Mouse (Mus musculus): ENCODE measurements around the gene Gstm7. TPM values are rescaled to one million over a fixed set of nuclear protein-coding genes. Genes with fewer than 3 reads are reported as not detected.
"Not testable (repeated sequence)": the region's sequence is repeated elsewhere in the genome, so short reads cannot be mapped to it uniquely, and the experiment has no call there.

Gstm7 gene
- polyA plus RNA-seq, 1 experiment from 2014 or later = 13.9 TPM

GRCm38 (mm10) chr3:107950531-107950930 lies 18.9 kb upstream of the Gstm7 start:
- no peaks in the 10 kb centered on the region for H3K4me1 ChIP-seq (ENCODE audit: insufficient read depth)
- 81% methylated on average over 11 of the region's 11 CpGs for WGBS
- no peaks in the 10 kb centered on the region for H3K9me3 ChIP-seq (ENCODE audit: low read depth, low read length)
- no peak overlapping the region for H3K27ac ChIP-seq (ENCODE audit: low read depth)
- no peak overlapping the region for H3K4me3 ChIP-seq (ENCODE audit: low read depth, low read length)
- H3K9ac ChIP-seq = no peak overlapping the region
- no peak for DNase-seq
- no peak for ATAC-seq (ENCODE audit: insufficient read depth)
- no peak for TF ChIP-seq CTCF (IDR thresholded peaks at IDR 0.05; ENCODE audit: low read depth)
- no peak overlapping the region for H3K4me2 ChIP-seq
- no peaks in the 10 kb centered on the region for H3K27me3 ChIP-seq (ENCODE audit: insufficient read depth, low read length)
- no peaks in the 10 kb centered on the region for H3K36me3 ChIP-seq (ENCODE audit: insufficient read depth)

GRCm38 (mm10) chr3:107949461-107949860 lies 17.8 kb upstream of the Gstm7 start:
- H3K4me2 ChIP-seq; H3K4me1 ChIP-seq (ENCODE audit: insufficient read depth); H3K9me3 ChIP-seq (ENCODE audit: low read depth, low read length); H3K27me3 ChIP-seq (ENCODE audit: insufficient read depth, low read length); DNase-seq; H3K9ac ChIP-seq; H3K27ac ChIP-seq (ENCODE audit: low read depth); H3K36me3 ChIP-seq (ENCODE audit: insufficient read depth); H3K4me3 ChIP-seq (ENCODE audit: low read depth, low read length); ATAC-seq (ENCODE audit: insufficient read depth): not testable (repeated sequence)
- WGBS = 82% methylated on average over 1 of the region's 1 CpGs

DNA sequence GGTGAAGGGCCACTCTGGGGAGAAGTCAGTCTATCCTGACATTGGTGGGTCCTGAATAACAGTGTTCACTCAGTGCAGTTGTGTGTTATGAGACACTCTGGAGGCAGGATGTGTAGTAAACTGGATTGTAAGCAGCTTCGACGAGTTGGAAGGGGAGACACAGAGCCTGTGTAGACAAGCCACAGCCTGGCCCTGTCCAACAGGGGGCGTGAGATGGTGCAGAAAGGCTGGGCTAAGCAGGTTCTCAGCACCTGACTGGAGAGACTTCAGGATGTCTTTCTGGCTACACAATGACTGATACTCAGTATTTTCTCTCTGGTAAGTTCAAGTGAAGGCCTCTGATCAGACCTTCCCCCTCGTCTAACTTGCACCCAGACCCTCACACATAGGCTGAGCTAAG lies 14.1 kb upstream of the Gstm7 start:
- no peak overlapping the region for H3K27ac ChIP-seq (ENCODE audit: low read depth)
- H3K36me3 ChIP-seq (ENCODE audit: insufficient read depth) = no peaks in the 10 kb centered on the region
- no peaks in the 10 kb centered on the region for H3K27me3 ChIP-seq (ENCODE audit: insufficient read depth, low read length)
- WGBS = 54% methylated on average over 4 of the region's 4 CpGs
- no peak for ATAC-seq (ENCODE audit: insufficient read depth)
- no peaks in the 10 kb centered on the region for H3K4me1 ChIP-seq (ENCODE audit: insufficient read depth)
- H3K9me3 ChIP-seq (ENCODE audit: low read depth, low read length) = no peaks in the 10 kb centered on the region
- no peak overlapping the region for H3K4me3 ChIP-seq (ENCODE audit: low read depth, low read length)
- H3K4me2 ChIP-seq = no peak overlapping the region
- TF ChIP-seq CTCF (IDR thresholded peaks at IDR 0.05; ENCODE audit: low read depth) = peak; percentile 32
- DNase-seq = no peak
- H3K9ac ChIP-seq = no peak overlapping the region

- TF ChIP-seq CTCF (IDR thresholded peaks at IDR 0.05; ENCODE audit: low read depth) = peak; percentile 68
- ATAC-seq (ENCODE audit: insufficient read depth) = peak; percentile 62
- H3K9ac ChIP-seq = no peak within 1 kb of the TSS
Observed at GRCm38 (mm10) chr3:107943239-107943990, 11.8 kb upstream of the Gstm7 start, which contains the start of gene Gstm6. Gene Gstm6, minus strand, starts transcription at chr3:107943749.

GRCm38 (mm10) chr3:107941261-107941660 lies 9.6 kb upstream of the Gstm7 start:
- no peak for TF ChIP-seq CTCF (IDR thresholded peaks at IDR 0.05; ENCODE audit: low read depth)
- Histone ChIP-seq H3K4me3 (ENCODE audit: low read depth, low read length) (no peak overlapping the region), H3K27me3 (ENCODE audit: insufficient read depth, low read length) (no peaks in the 10 kb centered on the region), H3K27ac (ENCODE audit: low read depth) (no peak overlapping the region), H3K36me3 (ENCODE audit: insufficient read depth) (no peaks in the 10 kb centered on the region), H3K4me2 (no peak overlapping the region), H3K9me3 (ENCODE audit: low read depth, low read length) (no peaks in the 10 kb centered on the region), H3K4me1 (ENCODE audit: insufficient read depth) (no peaks in the 10 kb centered on the region), H3K9ac (no peak overlapping the region)
- ATAC-seq (ENCODE audit: insufficient read depth) = no peak
- no peak for DNase-seq
- 79% methylated on average over 4 of the region's 4 CpGs for WGBS

More at GRCm38 (mm10) chr3:107943239-107943990, 11.8 kb upstream of the Gstm7 start, which contains the start of gene Gstm6:
- H3K27ac ChIP-seq (ENCODE audit: low read depth) = no peak within 1 kb of the TSS
- peak within 1 kb of the TSS; percentile 8; the same call in 1 of the 2 replicates for H3K4me3 ChIP-seq (ENCODE audit: low read depth, low read length)
- H3K36me3 ChIP-seq (ENCODE audit: insufficient read depth) = no peaks in the 10 kb centered on the region
- H3K9me3 ChIP-seq (ENCODE audit: low read depth, low read length) = no peaks in the 10 kb centered on the region
- WGBS = 11% methylated on average over 20 of the region's 20 CpGs
- no peaks in the 10 kb centered on the region for H3K4me1 ChIP-seq (ENCODE audit: insufficient read depth)
- DNase-seq = peak; percentile 65
- H3K4me2 ChIP-seq = peak within 1 kb of the TSS; percentile 44
- no peaks in the 10 kb centered on the region for H3K27me3 ChIP-seq (ENCODE audit: insufficient read depth, low read length)

GRCm38 (mm10) chr3:107940524-107940923 lies 8.9 kb upstream of the Gstm7 start:
- Histone ChIP-seq H3K9me3 (ENCODE audit: low read depth, low read length) (no peaks in the 10 kb centered on the region), H3K4me1 (ENCODE audit: insufficient read depth) (no peaks in the 10 kb centered on the region), H3K27ac (ENCODE audit: low read depth) (no peak overlapping the region), H3K9ac (no peak overlapping the region), H3K4me2 (no peak overlapping the region), H3K4me3 (ENCODE audit: low read depth, low read length) (no peak overlapping the region), H3K36me3 (ENCODE audit: insufficient read depth) (no peaks in the 10 kb centered on the region), H3K27me3 (ENCODE audit: insufficient read depth, low read length) (no peaks in the 10 kb centered on the region)
- 46% methylated on average over 7 of the region's 7 CpGs for WGBS
- no peak for DNase-seq
- ATAC-seq (ENCODE audit: insufficient read depth) = no peak
- no peak for TF ChIP-seq CTCF (IDR thresholded peaks at IDR 0.05; ENCODE audit: low read depth)

DNA sequence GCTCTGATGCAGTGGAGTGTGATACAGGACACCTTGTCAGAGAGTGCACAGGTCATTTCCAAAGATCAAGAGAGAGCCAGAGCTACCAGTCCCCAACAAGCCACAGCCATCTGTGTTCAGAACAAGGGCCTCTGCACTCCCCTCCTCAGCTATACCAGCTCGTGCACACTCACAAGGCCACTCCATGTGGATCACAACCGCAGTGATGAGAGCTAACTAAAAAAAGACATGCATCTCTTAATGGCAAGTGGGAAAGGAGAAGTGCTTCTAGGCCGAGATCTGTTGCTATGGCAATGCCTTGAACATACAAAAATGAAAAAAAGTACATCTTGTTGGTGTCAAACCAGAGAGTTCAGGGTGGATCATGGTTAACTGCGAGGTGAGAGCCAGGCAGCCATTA lies 8.2 kb upstream of the Gstm7 start:
- 61% methylated on average over 4 of the region's 4 CpGs for WGBS
- TF ChIP-seq CTCF (IDR thresholded peaks at IDR 0.05; ENCODE audit: low read depth) = no peak
- H3K9ac ChIP-seq = no peak overlapping the region
- H3K27ac ChIP-seq (ENCODE audit: low read depth) = no peak overlapping the region
- no peak overlapping the region for H3K4me2 ChIP-seq
- H3K4me1 ChIP-seq (ENCODE audit: insufficient read depth) = no peaks in the 10 kb centered on the region
- DNase-seq (no peak), ATAC-seq (ENCODE audit: insufficient read depth) (peak; percentile 28; the same call in 1 of the 2 replicates)
- no peaks in the 10 kb centered on the region for H3K36me3 ChIP-seq (ENCODE audit: insufficient read depth)
- no peaks in the 10 kb centered on the region for H3K27me3 ChIP-seq (ENCODE audit: insufficient read depth, low read length)
- no peak overlapping the region for H3K4me3 ChIP-seq (ENCODE audit: low read depth, low read length)
- no peaks in the 10 kb centered on the region for H3K9me3 ChIP-seq (ENCODE audit: low read depth, low read length)

Measured in lung, embryonic 14.5 days (tissue).